Mouse (Mus musculus): Measurements from ENCODE around the gene Cox7a1.

DNA sequence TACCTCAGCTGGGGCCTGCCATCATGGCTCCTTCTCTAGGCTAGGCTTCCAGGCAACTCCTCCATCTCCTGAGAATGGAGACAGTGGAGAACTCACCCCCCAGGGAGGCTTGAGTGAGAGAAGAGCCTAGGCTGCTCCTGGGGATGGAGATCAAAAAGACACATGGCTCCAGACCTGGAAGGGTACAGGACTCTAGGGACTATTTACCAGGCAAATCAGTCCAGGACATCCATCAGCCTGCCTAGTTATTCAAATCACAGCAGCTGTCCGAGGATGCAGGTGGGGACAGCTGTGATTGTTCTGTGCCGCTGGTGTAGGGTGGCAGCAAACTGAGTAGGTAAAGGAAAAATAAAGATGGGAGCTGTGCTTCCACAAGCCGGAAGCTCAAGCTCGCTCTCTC, 51.7 kb downstream of the Cox7a1 start, which contains the start of gene Ovol3:
- TF ChIP-seq CTCF (conservative IDR thresholded peaks at IDR 0.05; ENCODE audit: insufficient read depth, insufficient read length, low read depth, low read length) (no peak), POLR2A (IDR thresholded peaks at IDR 0.05; ENCODE audit: low read depth, low read length) (no peak)

All from kidney, adult 2 months (tissue).